26 mouse cellular contexts compared by ENCODE assay signal in genomic region chr2:106769236-106769635, GRCm38 (mm10).
"Had no signal": no experiment of that assay in that cellular context is flagged by ENCODE, and none has a peak within 500 bp of the region (broad histone marks: within the 10 kb centered on the region; RNA-seq: fewer than 3 reads in every experiment).

No protein-coding gene starts in this region.

- H3K4me3 ChIP-seq: gastrocnemius, adult 2 months; heart, adult 2 months; heart, embryonic 13.5 days; heart, embryonic 15.5 days; hindbrain, embryonic 10.5 days; hindbrain, embryonic 12.5 days; intestine, embryonic 15.5 days; layer of hippocampus, adult 2 months; left cerebral cortex, adult 2 months; limb, embryonic 10.5 days; limb, embryonic 12.5 days; liver, embryonic 13.5 days; liver, embryonic 15.5 days had no signal

- H3K27ac ChIP-seq: gastrocnemius, adult 2 months; heart, adult 2 months; heart, embryonic 13.5 days; heart, embryonic 15.5 days; hindbrain, embryonic 10.5 days; hindbrain, embryonic 12.5 days; hindbrain, embryonic 14.5 days; intestine, embryonic 15.5 days; layer of hippocampus, adult 2 months; left cerebral cortex, adult 2 months; limb, embryonic 10.5 days; limb, embryonic 12.5 days; liver, embryonic 13.5 days; liver, embryonic 15.5 days had no signal

- H3K9me3 ChIP-seq: heart, embryonic 13.5 days; heart, embryonic 15.5 days; hindbrain, embryonic 10.5 days; hindbrain, embryonic 12.5 days; intestine, embryonic 15.5 days; limb, embryonic 10.5 days; limb, embryonic 12.5 days; liver, embryonic 13.5 days; liver, embryonic 15.5 days had no signal

- H3K4me2 ChIP-seq: heart, embryonic 11.5 days; heart, embryonic 13.5 days; heart, embryonic 15.5 days; hindbrain, embryonic 12.5 days; hindbrain, embryonic 14.5 days; intestine, embryonic 15.5 days; limb, embryonic 12.5 days; liver, embryonic 11.5 days; liver, embryonic 13.5 days; liver, embryonic 15.5 days had no signal

- H3K27me3 ChIP-seq: heart, embryonic 13.5 days; heart, embryonic 15.5 days; hindbrain, embryonic 12.5 days; intestine, embryonic 15.5 days; limb, embryonic 12.5 days; liver, embryonic 13.5 days; liver, embryonic 15.5 days had no signal

- H3K36me3 ChIP-seq: heart, embryonic 15.5 days; intestine, embryonic 15.5 days; liver, embryonic 13.5 days; liver, embryonic 15.5 days had no signal

- ATAC-seq: hindbrain, embryonic 16.5 days; inflammation-experienced regulatory T-cells, adult 6 months; intestine, embryonic 15.5 days; intestine, postnatal 0 days had no signal

- H3K4me1 ChIP-seq: heart, embryonic 15.5 days; intestine, embryonic 15.5 days; liver, embryonic 13.5 days; liver, embryonic 15.5 days had no signal

- DNase-seq: gastrocnemius, adult 2 months; gastrocnemius, postnatal 10 days; gastrocnemius, postnatal 25 days; heart, adult 2 months; heart, postnatal 4 days; kidney, adult 8-10 months; kidney, postnatal 10 days; kidney, postnatal 25 days; liver; liver, embryonic 13.5 days had no signal

- H3K9ac ChIP-seq: heart, embryonic 13.5 days; heart, embryonic 15.5 days; hindbrain, embryonic 12.5 days; hindbrain, embryonic 14.5 days; intestine, embryonic 15.5 days; limb, embryonic 12.5 days; liver, embryonic 13.5 days; liver, embryonic 15.5 days had no signal
